Mouse (Mus musculus): Measurements from ENCODE around the gene Apobec4. TPM values are rescaled to one million over a fixed set of nuclear protein-coding genes. Genes with fewer than 3 reads are reported as not detected.

Gene Apobec4
- polyA plus RNA-seq, 1 experiment from 2014 or later, result 0.20 TPM

DNA sequence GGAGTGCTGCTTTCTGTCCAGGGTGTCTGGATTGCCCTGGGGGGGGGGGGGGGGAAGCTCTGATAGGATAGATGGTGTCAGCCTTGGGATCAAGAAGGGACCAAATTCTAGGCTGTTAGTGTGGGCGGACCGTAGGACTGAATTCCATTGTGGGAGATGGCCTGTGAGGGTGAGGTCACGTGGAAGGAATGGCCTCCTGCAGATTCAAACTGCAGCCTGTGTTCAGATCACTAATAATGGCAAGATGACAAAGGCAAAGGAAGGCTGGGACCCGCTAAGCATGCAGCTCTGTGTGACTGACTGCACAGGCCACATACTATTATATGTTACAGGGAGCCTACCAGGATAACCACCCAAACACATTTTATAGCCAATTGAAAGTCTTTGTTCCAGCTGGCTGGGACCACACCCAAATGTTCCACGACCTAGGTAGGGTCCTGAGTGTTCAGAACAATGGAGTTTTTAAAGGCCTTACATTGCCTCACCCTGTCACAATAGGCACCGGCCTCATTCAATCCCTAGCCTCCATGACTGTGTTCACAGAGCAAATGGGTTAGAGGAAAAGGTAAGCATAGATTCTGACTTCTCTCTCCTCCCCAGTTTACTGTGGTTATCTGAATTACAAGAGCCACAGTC, 43.3 kb downstream of the Apobec4 start:
- no peak for DNase-seq (ENCODE audit: low spot score)
- WGBS, result 21% methylated on average over 6 of the region's 6 CpGs
- Histone ChIP-seq H3K27ac (no peak overlapping the region), H3K4me3 (replicated peaks; ENCODE audit: low read length) (no peak overlapping the region), H3K4me2 (replicated peaks) (no peak overlapping the region), H3K27me3 (ENCODE audit: control insufficient read depth, insufficient read depth, low read length) (no peaks in the 10 kb centered on the region), H3K36me3 (replicated peaks; ENCODE audit: control insufficient read depth, insufficient read depth) (no peaks in the 10 kb centered on the region), H3K9me3 (ENCODE audit: control insufficient read depth, low read length) (no peaks in the 10 kb centered on the region), H3K4me1 (replicated peaks; ENCODE audit: control insufficient read depth, insufficient read depth, low read length) (0 out of 2 replicates have a peak, but pooled peaks cover 3% of the 10 kb centered on the region), H3K9ac (no peak overlapping the region)
- ATAC-seq (ENCODE audit: low FRiP score), result no peak

DNA sequence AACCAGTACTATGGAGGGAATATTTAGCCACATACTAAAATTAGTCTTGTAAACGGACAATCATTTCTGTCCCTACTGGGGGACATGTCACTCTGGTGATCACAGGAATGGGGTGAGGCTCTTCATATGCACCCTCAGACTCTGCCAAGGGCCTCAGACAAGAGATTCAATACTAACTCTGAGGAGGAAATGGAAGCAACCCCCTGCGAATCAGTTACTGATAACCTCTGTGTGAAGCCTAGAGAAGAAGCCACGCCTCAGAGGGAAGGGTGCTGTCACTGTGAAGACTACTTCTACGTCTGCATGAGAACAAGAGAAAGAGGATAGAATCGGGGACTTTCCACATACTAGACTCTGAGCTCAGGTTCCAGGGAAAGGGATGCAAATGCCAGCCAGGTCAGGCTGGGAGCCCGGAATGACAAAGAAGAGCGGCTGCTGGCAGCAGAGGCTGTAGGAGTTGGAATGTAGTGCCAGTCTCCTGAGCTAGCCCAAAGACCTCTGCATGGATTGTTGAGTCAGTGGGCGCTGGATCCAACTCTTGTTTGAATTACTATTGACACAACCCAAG, 45.4 kb downstream of the Apobec4 start:
- ATAC-seq (ENCODE audit: low FRiP score), result no peak
- peaks cover 8% of the 10 kb centered on the region; the same call in 1 of the 2 replicates for H3K4me1 ChIP-seq (replicated peaks; ENCODE audit: control insufficient read depth, insufficient read depth, low read length)

DNA sequence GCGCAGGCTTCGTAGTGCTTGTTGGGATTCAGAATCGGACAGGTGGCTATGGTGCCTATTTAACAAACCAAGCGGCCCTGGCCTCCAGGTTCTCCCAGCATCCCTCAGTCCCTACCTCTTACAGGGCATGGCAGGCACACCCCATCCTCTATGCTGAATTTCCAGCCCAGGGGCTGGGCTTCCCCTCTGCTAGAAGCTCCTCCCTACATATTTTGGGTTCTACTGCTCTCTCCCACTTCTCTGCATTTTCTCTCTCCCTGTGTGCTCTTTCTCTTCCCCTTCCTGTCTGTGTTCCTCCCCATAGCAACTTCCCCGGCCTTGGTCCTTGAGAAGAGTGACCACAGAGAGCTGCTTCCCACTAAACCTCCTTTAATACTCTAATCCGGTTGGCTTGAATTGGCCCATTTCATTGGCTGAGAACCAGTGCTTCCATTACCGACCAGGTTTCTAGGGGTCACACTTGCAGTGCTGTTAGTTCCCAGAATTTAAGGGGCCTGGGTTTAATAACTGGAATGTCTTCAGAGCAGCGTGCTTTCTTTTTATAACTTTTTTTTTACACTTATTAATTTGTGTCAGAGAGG, 46.4 kb downstream of the Apobec4 start:
- ATAC-seq (ENCODE audit: low FRiP score), result no peak
- Histone ChIP-seq H3K4me3 (replicated peaks; ENCODE audit: low read length) (no peak overlapping the region), H3K9me3 (ENCODE audit: control insufficient read depth, low read length) (no peaks in the 10 kb centered on the region), H3K9ac (no peak overlapping the region), H3K36me3 (replicated peaks; ENCODE audit: control insufficient read depth, insufficient read depth) (no peaks in the 10 kb centered on the region), H3K27me3 (ENCODE audit: control insufficient read depth, insufficient read depth, low read length) (no peaks in the 10 kb centered on the region), H3K4me2 (replicated peaks) (no peak overlapping the region), H3K27ac (no peak overlapping the region), H3K4me1 (replicated peaks; ENCODE audit: control insufficient read depth, insufficient read depth, low read length) (peaks cover 5% of the 10 kb centered on the region; the same call in 1 of the 2 replicates)
- 86% methylated on average over 8 of the region's 8 CpGs for WGBS
- no peak for DNase-seq (ENCODE audit: low spot score)

More for the DNA sequence above, 45.4 kb downstream of the Apobec4 start:
- Histone ChIP-seq H3K9me3 (ENCODE audit: control insufficient read depth, low read length) (no peaks in the 10 kb centered on the region), H3K27me3 (ENCODE audit: control insufficient read depth, insufficient read depth, low read length) (no peaks in the 10 kb centered on the region), H3K27ac (no peak overlapping the region), H3K36me3 (replicated peaks; ENCODE audit: control insufficient read depth, insufficient read depth) (no peaks in the 10 kb centered on the region), H3K9ac (no peak overlapping the region), H3K4me2 (replicated peaks) (no peak overlapping the region), H3K4me3 (replicated peaks; ENCODE audit: low read length) (no peak overlapping the region)
- DNase-seq (ENCODE audit: low spot score), result no peak
- 67% methylated on average over 8 of the region's 8 CpGs for WGBS

DNA sequence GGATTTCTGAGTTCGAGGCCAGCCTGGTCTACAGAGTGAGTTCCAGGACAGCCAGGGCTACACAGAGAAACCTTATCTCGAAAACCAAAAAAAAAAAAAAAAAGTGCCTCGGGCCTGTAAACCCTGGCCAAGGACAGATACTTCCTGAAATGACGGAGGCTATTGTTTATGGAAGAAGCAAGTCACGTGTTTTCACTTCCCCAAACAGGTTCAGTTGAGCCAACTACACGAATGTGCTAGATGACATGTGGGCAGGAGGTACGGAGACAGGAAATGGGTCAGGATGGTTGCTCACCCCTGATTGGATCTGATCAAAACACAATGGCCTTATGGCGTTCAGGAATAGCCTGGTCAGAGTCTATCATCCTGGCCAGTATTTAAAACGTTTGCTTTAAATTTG, 47.8 kb downstream of the Apobec4 start:
- WGBS, result 80% methylated on average over 9 of the region's 9 CpGs
- Histone ChIP-seq H3K4me1 (replicated peaks; ENCODE audit: control insufficient read depth, insufficient read depth, low read length) (peaks cover 5% of the 10 kb centered on the region; the same call in 1 of the 2 replicates), H3K9ac (no peak overlapping the region), H3K4me2 (replicated peaks) (no peak overlapping the region), H3K27ac (no peak overlapping the region), H3K36me3 (replicated peaks; ENCODE audit: control insufficient read depth, insufficient read depth) (no peaks in the 10 kb centered on the region), H3K27me3 (ENCODE audit: control insufficient read depth, insufficient read depth, low read length) (no peaks in the 10 kb centered on the region), H3K4me3 (replicated peaks; ENCODE audit: low read length) (no peak overlapping the region), H3K9me3 (ENCODE audit: control insufficient read depth, low read length) (no peaks in the 10 kb centered on the region)
- ATAC-seq (ENCODE audit: low FRiP score), result no peak
- no peak for DNase-seq (ENCODE audit: low spot score)

DNA sequence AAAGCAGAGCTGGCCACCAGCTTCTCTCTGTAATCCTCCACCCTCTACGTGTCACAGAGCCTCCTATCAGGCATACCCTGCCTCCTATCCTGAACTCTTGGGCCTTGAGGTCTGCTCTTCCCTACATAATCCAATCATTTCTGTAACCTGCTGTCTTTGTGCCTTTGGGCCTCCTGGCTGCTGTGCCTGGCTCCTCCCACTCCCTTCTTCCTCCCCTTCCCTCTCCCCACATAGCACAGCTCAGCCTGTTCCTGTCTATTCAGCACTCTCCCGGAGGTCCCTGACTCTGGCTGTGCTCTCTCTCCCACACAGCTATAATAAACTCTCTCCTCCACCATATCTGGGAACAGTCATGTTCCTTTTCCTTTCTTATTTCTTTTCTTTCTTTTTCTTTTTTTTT, 49.5 kb downstream of the Apobec4 start, which contains the start of gene Ncf2:
Gene Ncf2, plus strand, starts transcription at position 298 of the 400 bp plus-strand sequence.
- Histone ChIP-seq H3K36me3 (replicated peaks; ENCODE audit: control insufficient read depth, insufficient read depth) (no peaks in the 10 kb centered on the region), H3K4me2 (replicated peaks) (no peak within 1 kb of the TSS), H3K27me3 (ENCODE audit: control insufficient read depth, insufficient read depth, low read length) (no peaks in the 10 kb centered on the region), H3K4me1 (replicated peaks; ENCODE audit: control insufficient read depth, insufficient read depth, low read length) (peaks cover 5% of the 10 kb centered on the region; the same call in 1 of the 2 replicates), H3K27ac (no peak within 1 kb of the TSS), H3K9me3 (ENCODE audit: control insufficient read depth, low read length) (no peaks in the 10 kb centered on the region), H3K4me3 (replicated peaks; ENCODE audit: low read length) (no peak within 1 kb of the TSS), H3K9ac (no peak within 1 kb of the TSS)
- DNase-seq (ENCODE audit: low spot score) (no peak), ATAC-seq (ENCODE audit: low FRiP score) (peak; percentile 65; the same call in 1 of the 2 replicates)
- WGBS, result 18% methylated on average over 2 of the region's 2 CpGs

DNA sequence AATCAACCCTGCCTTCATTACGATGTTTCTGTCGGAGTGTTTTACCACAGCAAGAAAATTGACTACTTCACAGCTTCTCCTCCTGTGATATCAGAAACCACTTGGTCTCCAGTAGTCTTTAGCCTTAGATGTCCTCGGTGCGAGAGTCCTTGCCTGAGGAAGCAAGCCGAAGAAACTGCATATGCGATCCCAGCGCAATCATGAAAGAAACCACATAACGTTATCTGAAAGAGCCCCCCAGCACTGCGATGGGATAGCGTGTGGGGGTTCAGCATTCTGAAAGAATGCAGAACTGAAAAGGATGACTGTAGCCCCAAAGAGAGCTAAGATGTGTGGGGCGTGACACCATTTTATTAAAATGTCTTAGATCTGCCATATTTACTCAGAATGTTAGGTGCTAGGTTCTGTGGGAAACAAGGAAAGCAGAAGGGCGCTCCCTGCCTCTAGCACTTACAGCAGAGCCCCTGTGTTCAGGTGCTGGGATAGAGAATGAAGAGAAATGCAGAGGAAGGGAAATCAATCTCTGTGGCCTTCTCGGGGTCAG, 50.4 kb downstream of the Apobec4 start:
- Histone ChIP-seq H3K4me2 (replicated peaks) (no peak overlapping the region), H3K4me1 (replicated peaks; ENCODE audit: control insufficient read depth, insufficient read depth, low read length) (peaks cover 5% of the 10 kb centered on the region; the same call in 1 of the 2 replicates), H3K27ac (no peak overlapping the region), H3K9ac (no peak overlapping the region), H3K9me3 (ENCODE audit: control insufficient read depth, low read length) (no peaks in the 10 kb centered on the region), H3K27me3 (ENCODE audit: control insufficient read depth, insufficient read depth, low read length) (no peaks in the 10 kb centered on the region), H3K4me3 (replicated peaks; ENCODE audit: low read length) (no peak overlapping the region), H3K36me3 (replicated peaks; ENCODE audit: control insufficient read depth, insufficient read depth) (no peaks in the 10 kb centered on the region)
- DNase-seq (ENCODE audit: low spot score) (no peak), ATAC-seq (ENCODE audit: low FRiP score) (no peak)
- 84% methylated on average over 13 of the region's 13 CpGs for WGBS

DNA sequence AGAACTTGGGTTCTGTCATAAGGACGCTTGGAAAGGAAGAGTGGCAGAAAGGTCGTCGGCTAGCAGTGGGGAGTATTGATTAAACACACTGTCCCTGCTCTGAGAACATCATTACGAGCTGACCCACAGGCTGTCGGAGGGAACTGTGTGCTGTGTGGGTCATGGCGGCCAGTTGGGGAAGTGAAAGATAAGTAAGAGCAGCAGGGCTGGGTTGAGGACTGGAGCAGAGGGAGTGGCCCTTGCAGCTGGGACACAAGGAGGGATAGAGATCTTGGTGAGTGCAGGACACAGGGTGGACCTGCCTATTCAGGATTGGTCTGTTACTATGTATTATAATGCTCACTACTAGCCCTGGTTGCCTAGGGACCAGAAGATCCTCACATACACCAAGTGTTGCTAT, 54.6 kb downstream of the Apobec4 start:
- no peaks in the 10 kb centered on the region for H3K9me3 ChIP-seq (ENCODE audit: control insufficient read depth, low read length)
- peaks cover 5% of the 10 kb centered on the region; the same call in 1 of the 2 replicates for H3K4me1 ChIP-seq (replicated peaks; ENCODE audit: control insufficient read depth, insufficient read depth, low read length)
- WGBS, result 86% methylated on average over 6 of the region's 6 CpGs
- DNase-seq (ENCODE audit: low spot score) (no peak), ATAC-seq (ENCODE audit: low FRiP score) (no peak)
- H3K9ac ChIP-seq, result no peak overlapping the region
- no peak overlapping the region for H3K27ac ChIP-seq
- H3K4me2 ChIP-seq (replicated peaks), result no peak overlapping the region
- no peaks in the 10 kb centered on the region for H3K36me3 ChIP-seq (replicated peaks; ENCODE audit: control insufficient read depth, insufficient read depth)
- no peak overlapping the region for H3K4me3 ChIP-seq (replicated peaks; ENCODE audit: low read length)
- no peaks in the 10 kb centered on the region for H3K27me3 ChIP-seq (ENCODE audit: control insufficient read depth, insufficient read depth, low read length)

Other genes starting within 250 kb of the Apobec4 start
- gene Rgl1, start 15.8 kb downstream of the Apobec4 start, polyA plus RNA-seq (2014; fragmentation: Nextera tagmentation; extraction: Ambion mirVana), result 20.0 and 20.9 TPM in 2 replicates
- gene Arpc5, start 16.0 kb downstream of the Apobec4 start, polyA plus RNA-seq (2014; fragmentation: Nextera tagmentation; extraction: Ambion mirVana), result 336 and 364 TPM in 2 replicates
- gene Ncf2, start 49.6 kb downstream of the Apobec4 start, polyA plus RNA-seq (2014; fragmentation: Nextera tagmentation; extraction: Ambion mirVana), result 2.2 and 3.6 TPM in 2 replicates
- gene Smg7, start 152.1 kb downstream of the Apobec4 start, polyA plus RNA-seq (2014; fragmentation: Nextera tagmentation; extraction: Ambion mirVana), result 39.1 and 43.8 TPM in 2 replicates
- gene Nmnat2, start 204.4 kb downstream of the Apobec4 start, polyA plus RNA-seq (2014; fragmentation: Nextera tagmentation; extraction: Ambion mirVana), result 81.6 and 84.7 TPM in 2 replicates

All from hindbrain, embryonic 14.5 days (tissue).